Mouse (Mus musculus): Measurements from ENCODE around the gene Nlrp4c.
"Not testable (repeated sequence)": the region's sequence is repeated elsewhere in the genome, so short reads cannot be mapped to it uniquely, and the experiment has no call there.

Nlrp4c gene

DNA sequence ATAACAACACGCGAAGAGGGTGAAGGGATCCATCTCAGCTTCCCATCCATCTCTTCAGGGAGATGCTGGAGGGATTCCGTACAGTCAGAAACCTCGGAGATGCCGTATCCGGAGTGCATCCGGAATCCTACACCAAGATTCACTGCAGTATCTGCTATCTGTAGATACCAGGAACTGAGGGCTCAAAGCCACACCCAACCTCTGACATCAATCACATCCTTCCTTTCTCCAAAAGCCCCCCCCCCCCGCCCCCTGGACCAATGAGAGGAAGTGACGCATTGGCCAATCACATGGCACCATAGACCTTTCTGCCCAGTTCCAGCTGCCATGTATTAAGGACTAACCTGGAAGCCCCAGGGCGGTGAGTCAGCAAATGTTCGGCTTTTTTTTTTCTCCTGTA is at the start of gene Nlrp4c:
TSS of gene Nlrp4c (plus strand) at position 301 of the 400 bp plus-strand sequence.
- in situ Hi-C loops (cut with MboI, MseI), result no loop called here

DNA sequence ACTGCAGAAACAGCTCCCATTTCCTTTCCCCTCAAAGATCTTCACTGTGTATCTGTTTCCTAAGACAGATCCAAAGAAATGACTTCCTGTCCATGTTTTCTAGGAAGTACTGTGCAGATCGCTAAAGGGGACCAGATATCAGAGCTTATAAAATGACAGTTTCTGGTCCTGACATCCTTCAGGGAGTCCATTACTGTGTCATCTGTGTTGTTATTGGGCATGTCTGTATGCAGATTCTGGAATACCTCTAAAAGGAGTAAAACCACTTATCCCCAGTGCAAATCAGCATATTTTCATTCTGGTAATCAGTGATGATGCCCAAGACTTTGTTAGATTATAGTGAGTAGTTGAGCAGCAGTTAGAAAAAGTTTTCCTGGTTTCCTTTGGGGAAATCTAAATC is 34.1 kb upstream of the Nlrp4c start, which contains the start of gene Vmn1r65:
TSS of gene Vmn1r65 (minus strand) at position 101 of the 400 bp plus-strand sequence.
- in situ Hi-C loops (cut with MboI, MseI), result no loop called here

DNA sequence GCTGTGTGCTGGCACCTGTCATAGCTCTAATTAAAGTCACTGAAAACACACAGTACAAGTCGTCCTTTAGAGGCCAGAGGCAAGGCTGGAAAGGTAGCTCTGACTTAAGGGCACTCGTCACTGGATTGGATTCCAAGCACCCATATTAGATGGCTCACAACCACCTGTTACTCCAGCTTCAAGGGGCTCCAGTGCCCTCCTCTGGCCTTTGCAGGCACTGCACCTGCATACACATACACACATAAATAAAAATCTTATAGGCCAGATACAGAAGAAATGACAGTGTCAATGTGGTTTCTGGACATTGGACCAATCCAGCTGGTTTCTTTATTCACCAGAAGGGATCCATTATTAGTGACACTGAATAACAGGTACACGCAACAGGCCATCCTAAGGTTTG is 74.5 kb downstream of the Nlrp4c start:
- in situ Hi-C loops (cut with MboI, MseI), result no loop called here

DNA sequence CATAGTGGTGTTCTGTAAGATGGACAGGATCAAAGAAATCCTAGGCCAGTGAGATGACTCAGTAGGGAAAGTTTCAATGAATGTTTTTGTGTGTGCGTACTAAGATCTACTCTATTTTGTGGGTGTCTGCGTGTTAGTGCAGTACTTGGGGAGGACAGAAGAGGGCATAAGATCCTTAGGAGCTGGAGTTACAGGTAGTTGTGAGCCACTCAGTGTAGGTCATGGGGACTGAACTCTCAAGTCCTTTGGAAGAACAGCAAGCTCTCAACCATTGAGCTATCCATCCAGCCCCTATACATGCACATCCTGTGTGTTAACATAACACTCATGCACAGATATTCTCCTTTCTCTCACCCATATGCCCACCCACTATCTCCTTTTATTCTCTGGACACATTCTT is 75.1 kb downstream of the Nlrp4c start:
- in situ Hi-C loops (cut with MboI, MseI), result not testable (repeated sequence)

DNA sequence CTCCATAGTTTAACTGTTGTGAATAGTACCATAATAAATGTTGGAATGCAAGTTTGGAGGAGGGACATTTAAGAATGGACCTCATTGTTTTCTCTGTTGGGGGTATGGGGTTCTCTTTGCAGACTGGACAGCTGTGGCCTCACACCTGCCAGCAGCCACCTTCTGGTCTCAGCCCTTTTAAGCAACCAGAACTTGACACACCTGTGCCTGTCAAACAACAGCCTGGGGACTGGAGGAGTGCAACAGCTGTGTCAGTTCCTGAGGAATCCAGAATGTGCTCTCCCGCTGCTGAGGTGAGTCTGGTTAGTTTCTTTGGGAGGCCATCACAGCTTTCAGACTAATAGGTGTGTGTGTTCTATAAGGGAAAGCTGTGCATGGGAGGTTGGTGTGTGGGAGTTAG is 76.2 kb downstream of the Nlrp4c start:
- in situ Hi-C loops (cut with MboI, MseI), result not testable (repeated sequence)

DNA sequence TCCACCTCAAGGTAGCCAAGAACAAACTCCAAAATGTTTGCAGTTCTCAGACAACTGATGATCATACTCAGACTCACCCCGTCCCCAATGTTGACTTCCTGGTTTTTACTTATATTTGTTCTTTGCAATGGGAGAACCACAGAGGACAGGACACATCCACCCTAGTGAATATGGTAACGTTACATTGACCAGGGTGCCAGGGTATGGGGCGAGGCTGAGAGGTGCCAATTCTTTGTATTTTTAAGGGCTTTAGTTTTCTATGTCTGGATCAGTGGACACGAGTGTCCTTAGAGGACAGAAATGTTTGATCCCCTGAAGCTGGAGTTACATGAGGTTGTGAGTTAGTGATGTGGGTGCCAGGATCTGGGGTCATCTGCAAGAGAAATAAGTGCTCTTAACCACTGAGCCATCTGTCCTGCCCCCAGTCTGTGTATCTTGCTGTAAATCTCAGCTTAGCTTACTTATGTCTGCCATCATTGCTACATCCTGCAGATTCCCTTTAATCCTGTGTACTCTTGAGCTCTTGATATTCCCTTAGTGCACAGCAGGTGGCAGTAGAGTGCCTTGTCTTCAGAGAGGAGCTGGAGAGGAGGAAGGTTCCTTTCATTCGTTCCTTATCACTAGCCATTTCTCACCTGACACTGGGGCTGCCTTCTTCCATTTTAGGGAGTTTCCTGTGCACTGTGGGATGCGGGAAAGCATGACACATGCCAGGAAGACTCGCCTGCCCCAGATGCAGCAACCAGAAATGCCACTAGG is 81.9 kb downstream of the Nlrp4c start:
- in situ Hi-C loops (cut with MboI, MseI), result loop anchor here (5.0 kb wide), 1 partner anchor 65 kb away; no protein-coding TSS in a partner anchor

DNA sequence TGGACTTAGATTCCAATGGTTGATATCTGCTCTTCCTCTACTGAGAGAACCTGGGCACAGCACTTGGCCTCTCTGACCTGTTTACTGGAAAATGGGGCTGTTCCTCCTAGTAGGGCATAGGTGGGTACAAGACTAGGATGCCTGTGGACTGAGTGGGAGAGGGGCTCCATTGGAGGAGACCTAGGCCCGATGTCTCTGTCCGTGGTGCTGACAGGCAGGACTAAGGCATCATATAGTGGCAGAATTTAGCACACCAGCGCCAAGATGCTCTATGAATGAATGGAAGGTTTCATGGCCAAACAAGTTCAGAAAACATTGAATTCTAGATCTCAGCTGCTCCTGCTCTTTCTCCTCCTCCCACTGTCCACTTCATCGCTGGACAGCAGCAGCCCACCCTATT is 85.4 kb downstream of the Nlrp4c start:
- in situ Hi-C loops (cut with MboI, MseI), result no loop called here

DNA sequence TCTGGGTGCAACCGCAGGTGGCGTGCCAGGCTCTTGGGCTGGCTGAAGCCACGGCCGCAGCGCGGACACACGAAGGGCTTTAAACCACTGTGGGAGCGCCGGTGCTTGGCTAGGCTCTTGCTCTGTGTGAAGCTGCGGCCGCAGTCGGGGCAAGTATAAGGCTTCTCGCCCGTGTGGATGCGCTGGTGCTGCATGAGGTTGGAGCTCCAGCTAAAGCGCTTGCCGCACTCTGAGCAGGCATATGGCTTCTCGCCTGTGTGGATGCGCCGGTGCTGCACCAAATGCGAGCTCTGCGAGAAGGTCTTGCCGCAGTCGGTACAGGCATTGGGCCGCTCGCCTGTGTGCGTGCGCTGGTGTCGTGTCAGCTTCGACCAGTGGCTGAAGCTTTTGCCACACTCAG is 87.7 kb downstream of the Nlrp4c start:
- in situ Hi-C loops (cut with MboI, MseI), result no loop called here

DNA sequence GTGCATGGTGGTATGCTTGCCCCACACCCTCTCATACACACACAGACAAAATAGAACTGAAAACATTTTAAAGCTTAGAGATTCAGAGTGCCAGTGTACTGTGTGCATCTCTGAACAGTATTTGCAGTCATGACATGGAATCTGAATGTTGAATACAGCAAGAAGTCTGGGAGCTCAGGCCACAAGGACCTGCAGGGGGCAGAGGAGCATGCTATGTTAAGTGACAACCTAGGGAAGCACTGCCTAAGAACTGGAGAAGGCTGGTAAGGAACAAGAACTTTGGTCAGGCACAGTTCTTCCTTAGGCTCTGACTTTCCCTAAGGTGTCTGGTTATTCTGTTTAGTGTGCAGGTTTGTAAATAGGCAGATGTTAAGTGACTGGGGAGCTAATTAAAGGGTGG is 91.5 kb downstream of the Nlrp4c start:
- in situ Hi-C loops (cut with MboI, MseI), result no loop called here

DNA sequence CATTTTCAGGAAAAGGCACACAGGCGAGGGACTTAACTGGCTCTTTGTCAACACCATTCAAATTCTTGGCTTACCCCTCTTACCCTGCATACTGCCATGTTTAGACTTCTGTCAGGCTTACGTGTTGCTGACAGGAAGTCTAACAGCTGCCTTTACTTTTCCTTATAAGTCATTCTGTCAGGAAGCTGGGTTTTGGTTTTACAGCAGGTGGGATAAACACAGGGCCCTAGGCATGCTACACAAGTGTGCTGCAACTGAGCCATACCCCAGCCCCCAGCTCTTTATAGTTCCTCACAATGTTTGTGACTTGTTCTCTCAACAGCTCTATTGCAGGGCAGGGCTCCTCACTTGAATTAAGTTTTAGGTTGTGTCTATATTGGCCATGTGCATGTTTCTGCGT is 94.3 kb downstream of the Nlrp4c start:
- in situ Hi-C loops (cut with MboI, MseI), result no loop called here

DNA sequence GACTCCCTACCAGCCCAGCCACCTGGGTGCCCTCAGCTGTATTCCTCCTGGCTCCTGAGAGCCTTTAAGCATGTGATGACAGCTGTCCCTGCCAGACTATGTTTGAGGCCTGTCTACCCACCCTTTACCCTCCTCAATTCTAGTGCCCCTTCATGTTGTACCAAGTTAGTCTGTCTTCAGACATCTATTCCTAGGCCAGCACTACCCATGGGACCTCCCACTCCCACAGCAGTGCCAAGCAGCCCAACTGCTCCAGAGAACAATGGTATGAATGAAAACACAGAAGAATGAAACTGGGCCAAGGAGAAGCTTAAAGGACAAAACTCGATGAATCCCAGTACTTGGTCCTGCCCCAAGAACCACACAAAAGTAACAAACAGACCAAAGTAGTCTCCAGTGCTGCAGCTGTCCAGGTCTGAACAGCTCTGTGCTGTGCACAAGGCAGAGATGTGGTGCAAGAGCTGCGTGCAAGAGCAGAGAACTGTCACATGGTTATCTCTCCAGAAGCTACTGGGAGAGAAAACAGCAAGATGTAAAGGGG is 99.1 kb downstream of the Nlrp4c start:
- in situ Hi-C loops (cut with MboI, MseI), result no loop called here

DNA sequence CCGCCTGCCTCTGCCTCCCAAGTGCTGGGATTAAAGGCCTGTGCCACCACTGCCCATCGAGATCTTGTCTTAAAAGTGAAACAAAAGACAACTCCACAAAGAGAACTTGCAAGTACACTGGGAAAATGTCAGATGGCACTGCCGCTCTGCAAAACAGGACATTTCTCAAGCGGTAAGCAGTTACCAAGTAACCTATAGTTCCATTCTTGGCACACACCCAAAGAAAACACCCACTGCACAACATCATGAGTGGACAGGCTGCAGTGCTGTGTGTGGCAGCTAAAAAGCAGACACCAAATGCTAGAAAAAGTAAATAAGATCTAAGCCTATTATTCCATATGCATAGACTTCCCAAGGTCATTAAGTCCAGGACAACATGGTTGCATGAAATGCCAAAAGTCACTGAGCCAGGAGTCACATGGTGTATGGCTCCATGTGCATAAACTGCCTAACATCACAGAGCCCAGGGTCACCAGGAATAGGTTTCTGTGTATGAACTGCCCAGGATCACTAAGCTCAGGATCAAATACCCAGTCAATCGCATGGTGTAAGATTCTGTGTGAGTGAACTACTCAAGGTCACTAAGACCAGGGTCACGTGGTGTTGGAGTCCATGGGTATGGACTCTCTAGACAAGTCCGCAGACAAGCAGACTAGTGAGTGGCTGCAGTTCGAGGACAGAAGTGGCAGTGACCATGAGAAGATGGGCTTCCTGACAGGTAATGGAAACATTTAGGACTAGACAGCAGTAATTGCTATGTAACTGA is 100.6 kb downstream of the Nlrp4c start:
- in situ Hi-C loops (cut with MboI, MseI), result no loop called here

DNA sequence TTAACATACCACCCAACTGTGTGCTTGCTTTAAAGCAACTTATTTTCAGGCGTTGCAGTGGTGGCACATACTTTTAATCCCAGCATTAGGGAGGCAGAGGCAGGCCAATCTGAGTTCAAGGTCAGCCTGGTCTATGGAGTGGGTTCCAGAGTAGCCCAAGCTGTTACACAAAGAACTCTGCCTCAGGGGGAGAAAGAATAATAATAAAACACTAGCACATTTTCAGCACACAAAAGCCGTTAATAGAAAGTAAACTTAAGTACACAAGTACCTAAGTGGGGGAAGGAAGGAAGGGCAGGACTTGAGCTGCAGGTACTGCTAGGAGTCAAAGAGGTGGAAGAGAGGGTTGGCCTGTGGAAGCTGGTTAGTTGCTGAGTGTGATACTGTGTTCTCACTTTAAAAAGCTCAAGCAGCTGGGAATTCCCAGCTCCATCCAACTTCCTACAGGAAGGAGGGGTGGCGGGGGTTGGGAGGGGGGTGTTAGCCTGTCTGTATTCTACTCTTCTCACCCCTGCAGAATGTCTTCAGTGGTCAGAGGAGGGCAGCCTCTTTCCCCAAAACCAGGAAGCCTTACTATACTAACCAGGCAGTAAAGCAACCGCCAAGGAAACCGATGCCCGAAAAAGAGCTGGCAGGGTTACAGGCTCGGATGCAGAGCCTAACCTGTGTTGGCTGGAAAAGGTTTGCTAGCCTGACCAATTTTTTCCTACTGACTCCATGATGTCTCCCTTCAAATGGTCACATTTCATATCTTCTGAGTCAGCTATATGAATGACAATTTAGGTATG is 101.4 kb downstream of the Nlrp4c start:
- in situ Hi-C loops (cut with MboI, MseI), result no loop called here

DNA sequence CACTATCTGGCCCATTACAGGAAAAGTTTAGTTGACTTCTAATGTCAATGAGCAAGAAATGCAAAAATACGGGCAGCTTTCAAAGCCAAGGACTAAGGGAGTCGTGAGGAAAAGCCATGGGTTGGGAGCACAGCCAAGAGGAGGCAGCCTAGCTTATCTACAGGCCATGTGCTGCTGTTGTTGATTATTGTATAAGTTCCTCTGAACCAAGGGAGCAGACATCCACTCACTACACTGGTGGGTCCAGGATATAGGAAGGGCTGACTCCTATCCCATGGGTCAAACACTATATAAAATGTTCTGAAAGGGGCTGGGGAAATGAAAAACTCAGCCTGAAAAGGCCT is 102.0 kb downstream of the Nlrp4c start:
- in situ Hi-C loops (cut with MboI, MseI), result no loop called here

DNA sequence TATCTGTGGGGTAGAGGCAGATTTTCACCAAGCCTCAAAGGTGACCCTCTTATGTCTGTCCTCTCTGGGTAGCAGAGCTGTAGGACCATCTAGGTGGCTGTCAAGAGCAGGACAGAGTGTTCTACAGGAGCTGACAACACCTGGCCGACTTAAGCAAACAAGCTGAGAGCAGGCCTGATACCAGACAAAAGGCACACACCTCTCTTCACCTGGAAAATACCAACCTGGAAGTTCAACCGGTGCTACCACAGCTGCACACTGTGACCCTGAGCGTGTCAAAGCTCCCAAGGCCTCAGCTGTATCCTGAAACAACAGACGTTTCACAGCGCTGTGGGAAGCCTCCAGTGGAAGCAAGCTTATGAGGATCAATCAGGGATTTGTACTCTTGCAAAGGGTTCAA is 102.7 kb downstream of the Nlrp4c start:
- in situ Hi-C loops (cut with MboI, MseI), result no loop called here

DNA sequence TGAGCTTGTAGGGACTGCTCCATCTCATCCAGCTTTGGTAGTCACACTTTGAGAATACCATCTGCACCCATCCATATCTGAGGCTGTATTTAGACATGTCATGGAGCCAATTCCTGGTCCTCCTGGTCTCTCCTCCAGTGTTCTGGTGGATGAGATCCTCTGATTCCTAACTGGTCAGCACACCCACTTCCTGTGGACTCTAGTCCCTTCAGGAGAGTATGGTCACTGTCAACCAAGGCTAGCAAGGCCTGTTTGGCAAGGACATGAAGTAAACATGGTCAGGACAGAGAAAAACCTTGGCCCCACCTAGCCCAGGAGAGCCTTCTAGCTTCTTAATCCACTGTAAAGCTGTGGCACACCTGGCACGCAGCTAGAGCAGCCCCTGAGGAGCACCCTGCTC is 106.3 kb downstream of the Nlrp4c start:
- in situ Hi-C loops (cut with MboI, MseI), result loop anchor here (10.0 to 25.0 kb wide), 2 partner anchors 134 to 1064 kb away; partner anchors contain the start of genes Epn1 and Zfp667

DNA sequence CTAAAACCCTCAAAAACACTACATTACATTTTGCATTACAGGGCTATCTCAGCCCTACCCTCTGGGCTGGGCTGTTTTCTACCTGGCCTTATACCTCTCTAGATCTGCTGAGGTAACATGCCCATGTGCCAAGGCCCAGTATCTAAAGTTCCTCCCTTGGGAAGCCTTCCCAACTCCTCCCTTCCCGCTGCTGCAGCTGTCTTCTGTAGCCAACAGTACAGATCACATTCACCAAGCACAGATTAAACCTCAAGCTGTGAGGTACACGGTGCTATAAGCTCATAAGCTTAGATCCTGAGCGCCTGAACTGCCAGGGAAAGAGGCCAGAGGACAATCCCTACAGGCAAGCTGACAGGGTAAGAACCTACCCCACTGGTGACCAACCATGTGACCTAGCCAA is 107.1 kb downstream of the Nlrp4c start:
- in situ Hi-C loops (cut with MboI, MseI), result loop anchor here (10.0 to 25.0 kb wide), 2 partner anchors 133 to 1065 kb away; partner anchors contain the start of genes Epn1 and Zfp667

DNA sequence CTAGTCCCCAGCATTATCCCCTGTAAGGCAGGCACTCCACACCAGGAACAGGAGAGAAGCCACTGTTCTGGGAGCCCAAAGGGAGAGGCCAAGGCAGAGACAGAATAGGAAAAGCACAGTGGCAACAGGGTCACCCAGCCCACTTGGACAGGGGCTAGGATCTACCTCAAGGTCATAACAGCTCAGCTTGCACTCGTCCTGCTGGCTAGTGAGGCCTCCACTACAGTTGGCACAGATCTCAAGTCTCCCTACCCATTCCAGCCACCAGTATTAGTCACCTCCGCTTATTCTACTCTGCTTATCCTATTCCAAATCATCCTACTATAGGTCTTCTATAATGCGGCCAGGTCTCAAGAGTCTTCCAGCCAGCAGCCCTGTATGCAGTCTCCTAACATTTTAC is 108.2 kb downstream of the Nlrp4c start:
- in situ Hi-C loops (cut with MboI, MseI), result loop anchor here (10.0 to 25.0 kb wide), 2 partner anchors 132 to 1066 kb away; partner anchors contain the start of genes Epn1 and Zfp667

DNA sequence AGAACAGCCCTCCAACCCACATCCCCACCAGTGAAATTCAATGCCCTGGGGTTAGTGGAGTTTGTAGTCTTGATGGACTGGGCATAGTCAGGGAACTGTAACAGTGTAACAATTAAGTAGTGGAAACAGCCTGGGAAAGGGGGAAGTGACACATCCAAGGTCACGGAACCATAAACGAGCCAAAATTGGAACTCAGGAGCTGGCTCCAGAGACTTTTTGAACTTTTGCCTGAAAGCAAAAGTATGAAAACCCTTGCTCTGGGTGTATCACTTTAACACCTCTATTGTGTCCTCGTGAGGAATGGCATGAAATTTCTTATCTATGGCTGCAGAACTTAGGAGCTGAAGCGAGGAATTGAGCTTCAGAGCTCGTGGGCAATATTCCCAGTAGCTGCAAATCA is 109.2 kb downstream of the Nlrp4c start:
- in situ Hi-C loops (cut with MboI, MseI), result loop anchor here (10.0 to 25.0 kb wide), 2 partner anchors 131 to 1067 kb away; partner anchors contain the start of genes Epn1 and Zfp667

Data from T-helper 1 cell (primary cell).